ENCODE assay signal across 8 mouse cellular contexts in the genomic region with DNA sequence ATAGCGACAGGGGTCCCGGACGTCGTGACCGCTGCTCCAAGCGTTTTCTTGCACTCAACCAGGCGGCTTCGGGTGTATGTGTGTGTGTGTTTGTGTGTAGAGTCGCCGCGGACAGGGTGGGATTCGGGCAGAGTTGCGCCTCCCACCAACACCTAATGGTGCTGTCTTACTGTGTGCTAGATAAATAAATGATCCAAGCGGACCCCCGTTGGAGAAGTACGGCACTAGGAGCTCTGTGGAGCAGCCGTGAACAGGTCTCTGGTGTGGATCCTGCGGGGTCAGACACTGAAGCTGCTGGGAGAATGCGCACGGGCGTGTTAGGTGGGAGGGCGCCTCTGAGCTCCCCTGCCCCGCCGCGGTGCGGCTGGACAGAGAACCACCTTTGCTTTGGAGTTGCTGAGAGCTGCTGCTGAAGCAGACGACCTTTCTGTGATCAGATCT. TPM values are rescaled to one million over a fixed set of nuclear protein-coding genes. Genes with fewer than 3 reads are reported as not detected.
A peak's percentile ranks its signal among the peaks of the same experiment; 100 is the strongest.
DNase-seq lines count a peak whose midpoint lies in the region; ATAC-seq lines count a peak whose summit lies in the region.

No protein-coding gene starts in this region.

- peak overlapping the region; percentile 85 for H3K9ac ChIP-seq in forebrain, embryonic 14.5 days (ENCODE audit: low read length)
- H3K9ac ChIP-seq in neural tube, embryonic 12.5 days = peak overlapping the region; percentile 72

- peak; percentile 5 for DNase-seq in adrenal gland, adult 2 months
- no peak for DNase-seq in adrenal gland, adult 18-20 months (ENCODE audit: low spot score in 2 of 2)
- peak; percentile 65 for DNase-seq in forebrain, embryonic 14.5 days (ENCODE audit: low spot score)
- DNase-seq in left cerebral cortex, adult 18-20 months (ENCODE audit: low spot score in 2 of 2) = peak; percentile 60 to 68
- no peak for DNase-seq in spleen, postnatal 4 days (ENCODE audit: low spot score in 2 of 2)
- DNase-seq in thymus, postnatal 10 days (ENCODE audit: low spot score in 2 of 2) = no peak

- H3K27ac ChIP-seq in forebrain, embryonic 14.5 days (ENCODE audit: low read depth, low read length) = peak overlapping the region; percentile 90
- H3K27ac ChIP-seq in neural tube, embryonic 12.5 days = 0 out of 2 replicates have a peak overlapping the region, but pooled peaks have one; percentile 76

- H3K27me3 ChIP-seq in forebrain, embryonic 14.5 days (replicated peaks; ENCODE audit: control insufficient read depth, insufficient read depth, low read length) = 0 out of 2 replicates have a peak, but pooled peaks cover 4% of the 10 kb centered on the region
- H3K27me3 ChIP-seq in neural tube, embryonic 12.5 days (replicated peaks) = peaks cover 42% of the 10 kb centered on the region

- H3K4me3 ChIP-seq in forebrain, embryonic 14.5 days (ENCODE audit: low read depth, low read length) = peak overlapping the region; percentile 69
- peak overlapping the region; percentile 64 for H3K4me3 ChIP-seq in neural tube, embryonic 12.5 days

- H3K4me1 ChIP-seq in forebrain, embryonic 14.5 days (ENCODE audit: control insufficient read depth, insufficient read depth, low read length) = peaks cover 2% of the 10 kb centered on the region; the same call in 1 of the 2 replicates
- H3K4me1 ChIP-seq in neural tube, embryonic 12.5 days = peaks cover 6% of the 10 kb centered on the region

- peak overlapping the region; percentile 91 for H3K4me2 ChIP-seq in forebrain, embryonic 14.5 days (ENCODE audit: low read length)
- H3K4me2 ChIP-seq in neural tube, embryonic 12.5 days (replicated peaks) = peak overlapping the region; percentile 83

- H3K9me3 ChIP-seq in forebrain, embryonic 14.5 days (replicated peaks; ENCODE audit: control insufficient read depth, low read length) = no peaks in the 10 kb centered on the region
- no peaks in the 10 kb centered on the region for H3K9me3 ChIP-seq in neural tube, embryonic 12.5 days

- under 1% methylated on average over 27 of the region's 27 CpGs for WGBS in forebrain, embryonic 14.5 days
- WGBS in neural tube, embryonic 12.5 days = under 1% methylated on average over 27 of the region's 27 CpGs

- H3K36me3 ChIP-seq in forebrain, embryonic 14.5 days (ENCODE audit: control insufficient read depth, insufficient read depth, low read length) = no peaks in the 10 kb centered on the region
- no peaks in the 10 kb centered on the region for H3K36me3 ChIP-seq in neural tube, embryonic 12.5 days

- peak; percentile 60 for ATAC-seq in cerebellum, adult (ENCODE audit: insufficient number of reproducible peaks, low FRiP score, low TSS enrichment)
- ATAC-seq in forebrain, embryonic 14.5 days = peak; percentile 22
- peak; percentile 38 for ATAC-seq in neural tube, embryonic 12.5 days (ENCODE audit: low FRiP score, low read depth)

RNA-seq across cellular contexts. Expression of a gene that starts 0.9 kb away (rescaled TPM):
- total RNA-seq in adrenal gland, adult 2 months (2021) = 1 to 10 TPM; 3.7 to 4.0 TPM
- polyA plus RNA-seq in adrenal gland, adult 2 months (2012; rRNA removed) = 5.7 and 7.1 TPM in 2 replicates
- total RNA-seq in adrenal gland, adult 18-20 months (2021) = 1 to 10 TPM; 3.7 to 4.8 TPM
- polyA plus RNA-seq in forebrain, embryonic 14.5 days (2014; fragmentation: Nextera tagmentation; extraction: Ambion mirVana) = 3.2 and 5.7 TPM in 2 replicates
- total RNA-seq in left cerebral cortex, adult 18-20 months (2021) = 10 to 100 TPM; 59.2 to 60.6 TPM
- polyA plus RNA-seq in neural tube, embryonic 12.5 days (2016; fragmentation: Nextera tagmentation; extraction: Ambion mirVana) = 5.5 TPM in 2 replicates

Comparison
In these comparisons a context has a peak if more than half of its experiments do, and no peak if none do; other contexts are left out.
1. DNase-seq: peak in adrenal gland, adult 2 months (single experiment), forebrain, embryonic 14.5 days (single experiment) and left cerebral cortex, adult 18-20 months (2 of 2); none in adrenal gland, adult 18-20 months (0 of 2), spleen, postnatal 4 days (0 of 2) and thymus, postnatal 10 days (0 of 2).
2. RNA of a gene that starts 0.9 kb away (total RNA-seq): 59.2 to 60.6 TPM in left cerebral cortex, adult 18-20 months; 3.7 to 4.8 TPM in adrenal gland, adult 18-20 months and 3.7 to 4.0 TPM in adrenal gland, adult 2 months; every median in the first group is over 10 times any median in the second.
3. Peak in every context shown above with its lines, with median percentiles within 50 percentile points of each other: ATAC-seq.